ENCODE assay signal across 8 mouse cellular contexts in genomic region chr12:100726651-100727050, GRCm38 (mm10). TPM values are rescaled to one million over a fixed set of nuclear protein-coding genes. Genes with fewer than 3 reads are reported as not detected.
DNase-seq lines count a peak whose midpoint lies in the region; ATAC-seq lines count a peak whose summit lies in the region.

TSS of gene Rps6ka5 (minus strand) at chr12:100726983.

- H3K4me1 ChIP-seq in embryonic facial prominence, embryonic 11.5 days (ENCODE audit: control insufficient read depth, insufficient read depth, low read length), result no peaks in the 10 kb centered on the region
- H3K4me1 ChIP-seq in limb, embryonic 15.5 days, result peaks cover 7% of the 10 kb centered on the region; the same call in 1 of the 2 replicates

- DNase-seq in gastrocnemius, adult 18-20 months (ENCODE audit: low spot score), result no peak
- DNase-seq in gastrocnemius, postnatal 36 days, result no peak
- DNase-seq in embryonic facial prominence, embryonic 11.5 days (ENCODE audit: low spot score), result no peak
- DNase-seq in heart, postnatal 10 days, result no peak
- no peak for DNase-seq in B cell, adult 2 months
- no peak for DNase-seq in kidney, adult 9 months
- DNase-seq in urinary bladder, postnatal 4 days (ENCODE audit: low spot score in 2 of 2), result no peak

- no peak within 1 kb of the TSS for H3K4me3 ChIP-seq in embryonic facial prominence, embryonic 11.5 days (ENCODE audit: low read depth, low read length)
- peak within 1 kb of the TSS; percentile 90; the same call in 1 of the 2 replicates for H3K4me3 ChIP-seq in limb, embryonic 15.5 days

- no peak for ATAC-seq in embryonic facial prominence, embryonic 11.5 days (replicated peaks; ENCODE audit: insufficient number of reproducible peaks, low FRiP score, low TSS enrichment, low read depth)
- no peak for ATAC-seq in limb, embryonic 15.5 days (ENCODE audit: insufficient number of reproducible peaks, low FRiP score, low TSS enrichment, low read depth)

- intact Hi-C loops in gastrocnemius, postnatal 36 days (cut with DNase I), result no loop called here
- intact Hi-C loops in heart, postnatal 10 days (cut with DNase I), result loop anchor here (10.0 kb wide), 1 partner anchor 562 kb away; no protein-coding TSS in a partner anchor

- no peaks in the 10 kb centered on the region for H3K27me3 ChIP-seq in embryonic facial prominence, embryonic 11.5 days (ENCODE audit: control insufficient read depth, insufficient read depth, low read length)
- H3K27me3 ChIP-seq in limb, embryonic 15.5 days, result no peaks in the 10 kb centered on the region; the same call in 1 of the 2 replicates

- H3K9me3 ChIP-seq in embryonic facial prominence, embryonic 11.5 days (replicated peaks; ENCODE audit: control insufficient read depth, low read length), result no peaks in the 10 kb centered on the region
- no peaks in the 10 kb centered on the region for H3K9me3 ChIP-seq in limb, embryonic 15.5 days

- H3K4me2 ChIP-seq in embryonic facial prominence, embryonic 11.5 days (ENCODE audit: low read depth, low read length), result peak within 1 kb of the TSS; percentile 40; the same call in 1 of the 2 replicates
- peak within 1 kb of the TSS; percentile 80; the same call in 1 of the 2 replicates for H3K4me2 ChIP-seq in limb, embryonic 15.5 days

- no peak within 1 kb of the TSS for H3K9ac ChIP-seq in embryonic facial prominence, embryonic 11.5 days (replicated peaks; ENCODE audit: low read length)
- H3K9ac ChIP-seq in limb, embryonic 15.5 days, result no peak within 1 kb of the TSS

- H3K27ac ChIP-seq in embryonic facial prominence, embryonic 11.5 days (replicated peaks; ENCODE audit: low read depth, low read length), result no peak within 1 kb of the TSS
- no peak within 1 kb of the TSS for H3K27ac ChIP-seq in limb, embryonic 15.5 days

- 90% methylated on average over 4 of the region's 4 CpGs for WGBS in embryonic facial prominence, embryonic 11.5 days
- 93% methylated on average over 4 of the region's 4 CpGs for WGBS in limb, embryonic 15.5 days

- H3K36me3 ChIP-seq in embryonic facial prominence, embryonic 11.5 days (replicated peaks; ENCODE audit: control insufficient read depth, insufficient read depth, low read depth, low read length), result no peaks in the 10 kb centered on the region
- no peaks in the 10 kb centered on the region for H3K36me3 ChIP-seq in limb, embryonic 15.5 days

RNA-seq across cellular contexts. Expression of gene Rps6ka5, which starts in this region (rescaled TPM):
- total RNA-seq in gastrocnemius, adult 18-20 months (2021), result 10 to 100 TPM; 12.0 to 12.2 TPM
- total RNA-seq in gastrocnemius, postnatal 36 days (2021), result 1 to 10 TPM; 8.0 to 8.4 TPM
- polyA plus RNA-seq in embryonic facial prominence, embryonic 11.5 days (2014; fragmentation: Nextera tagmentation; extraction: Ambion mirVana), result 3.8 and 5.3 TPM in 2 replicates
- total RNA-seq in heart, postnatal 10 days (2021), result 10 to 100 TPM; 13.0 to 13.7 TPM
- polyA plus RNA-seq in limb, embryonic 15.5 days (2015; fragmentation: Nextera tagmentation; extraction: Ambion mirVana), result 4.2 and 4.8 TPM in 2 replicates
